Mouse (Mus musculus): Measurements from ENCODE around the gene Lars2. TPM values are rescaled to one million over a fixed set of nuclear protein-coding genes. Genes with fewer than 3 reads are reported as not detected.
"Not testable (repeated sequence)": the region's sequence is repeated elsewhere in the genome, so short reads cannot be mapped to it uniquely, and the experiment has no call there.

Gene Lars2
- total RNA-seq, 2 experiments from 2014 or later = 55.5 to 62.2 TPM

DNA sequence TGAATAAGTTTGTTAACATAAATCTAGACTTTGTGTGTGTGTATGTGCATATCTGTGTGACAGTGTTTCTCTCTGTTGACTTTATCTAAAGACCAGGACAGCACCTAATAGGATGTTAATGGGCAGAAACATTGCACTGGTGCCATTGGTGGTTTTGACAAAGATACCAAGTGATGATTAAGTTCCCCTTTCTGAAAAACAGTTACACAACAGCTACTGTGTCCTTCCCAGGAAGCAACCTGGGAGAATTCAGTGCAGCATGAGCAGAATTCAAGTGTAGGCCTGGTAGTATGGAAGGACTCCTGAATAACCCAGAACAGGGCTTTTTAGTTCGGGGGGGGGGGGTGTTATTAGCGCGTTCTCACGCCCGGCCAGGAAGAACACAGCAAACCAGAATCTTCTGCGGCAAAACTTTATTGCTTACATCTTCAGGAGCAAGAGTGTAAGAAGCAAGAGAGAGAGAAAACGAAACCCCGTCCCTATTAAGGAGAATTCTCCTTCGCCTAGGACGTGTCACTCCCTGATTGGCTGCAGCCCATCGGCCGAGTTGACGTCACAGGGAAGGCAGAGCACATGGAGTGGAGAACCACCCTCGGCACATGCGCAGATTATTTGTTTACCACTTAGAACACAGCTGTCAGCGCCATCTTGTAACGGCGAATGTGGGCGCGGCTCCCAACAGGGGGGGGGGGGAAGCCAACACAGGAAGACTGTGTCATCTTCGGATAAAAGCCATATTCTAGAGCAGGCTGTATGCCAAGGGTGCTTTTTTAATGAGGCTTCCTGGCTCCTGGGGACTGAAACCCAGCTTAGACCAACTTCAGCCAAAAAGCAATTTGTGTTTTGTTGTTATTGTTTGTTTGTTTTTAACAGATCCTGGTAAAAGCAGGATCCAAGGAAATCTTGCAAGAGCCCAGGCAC lies 21.6 kb downstream of the Lars2 start:
- DNase-seq (ENCODE audit: low spot score in 2 of 2) = not testable (repeated sequence)

DNA sequence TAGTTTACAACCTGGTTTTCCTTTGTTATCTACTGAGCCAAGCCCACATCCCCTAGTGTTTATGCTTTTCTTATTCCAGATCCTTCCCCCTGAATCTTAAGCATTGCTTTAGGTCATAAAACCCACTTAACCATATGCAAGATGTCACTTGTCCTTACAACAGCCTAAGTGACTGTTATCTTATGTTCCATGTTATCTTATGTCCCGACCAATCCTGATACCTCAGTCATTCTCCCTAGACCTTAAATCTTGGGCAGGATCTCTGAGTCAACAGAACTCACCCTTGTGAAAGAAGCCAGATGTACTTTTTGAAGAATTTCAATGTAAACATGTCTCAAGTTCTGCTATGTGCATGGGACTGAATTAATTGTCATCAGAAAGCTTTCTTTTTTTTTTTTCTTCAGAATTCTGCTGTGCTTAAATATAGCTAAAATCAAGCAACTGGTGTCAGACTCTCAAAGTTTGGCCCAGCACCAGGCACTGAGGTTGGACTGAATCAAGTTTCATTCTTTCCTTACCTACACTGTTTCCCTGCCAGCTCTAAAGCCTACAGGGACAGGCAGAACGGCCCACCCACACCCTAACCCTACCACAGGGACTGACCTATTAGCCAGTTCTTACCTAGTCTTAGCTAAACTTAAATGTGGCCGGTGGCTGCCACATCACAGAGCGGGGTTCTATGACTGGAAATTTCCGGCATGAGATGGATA lies 24.6 kb downstream of the Lars2 start:
- no peak for DNase-seq (ENCODE audit: low spot score in 2 of 2)

DNA sequence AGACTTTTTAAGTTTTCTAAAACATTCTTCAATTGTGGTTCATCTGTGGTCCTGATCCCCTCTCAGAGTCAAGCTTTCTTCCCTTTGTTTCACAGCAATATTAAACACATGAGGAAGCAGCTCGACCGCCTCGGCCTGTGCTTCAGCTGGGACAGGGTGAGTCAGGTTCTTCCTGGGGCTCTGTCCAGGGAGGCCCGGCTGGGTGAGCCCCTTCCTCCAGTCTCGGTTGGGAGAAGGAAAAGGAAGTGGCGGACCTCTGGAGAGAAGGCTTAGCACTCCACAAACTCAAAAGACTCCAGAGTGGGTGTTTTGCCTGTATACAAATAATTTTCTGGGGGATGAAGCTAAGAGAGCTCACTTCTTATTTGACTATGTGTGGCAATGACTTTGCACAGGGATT lies 28.1 kb downstream of the Lars2 start:
- DNase-seq (ENCODE audit: low spot score in 2 of 2) = no peak

DNA sequence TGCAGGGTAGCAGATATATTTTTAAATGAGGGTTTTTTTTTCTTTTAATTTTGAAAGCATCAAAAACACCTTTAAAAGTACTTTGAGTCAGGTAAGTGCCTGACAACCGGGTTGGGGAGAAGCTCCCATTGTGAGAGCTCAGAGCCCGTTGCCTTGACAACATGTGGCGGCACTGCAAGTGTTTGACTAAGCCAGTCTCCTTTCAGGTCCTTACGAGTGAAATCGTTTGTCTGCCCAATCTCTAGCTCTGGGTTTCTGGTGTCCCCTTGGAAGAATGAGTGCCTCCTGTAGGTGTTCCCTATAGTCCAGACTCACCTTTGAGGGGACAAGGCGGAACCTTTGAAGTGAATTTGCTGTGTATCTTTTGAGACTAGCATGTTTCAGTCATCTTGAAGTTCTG lies 31.0 kb downstream of the Lars2 start:
- DNase-seq (ENCODE audit: low spot score in 2 of 2) = no peak

DNA sequence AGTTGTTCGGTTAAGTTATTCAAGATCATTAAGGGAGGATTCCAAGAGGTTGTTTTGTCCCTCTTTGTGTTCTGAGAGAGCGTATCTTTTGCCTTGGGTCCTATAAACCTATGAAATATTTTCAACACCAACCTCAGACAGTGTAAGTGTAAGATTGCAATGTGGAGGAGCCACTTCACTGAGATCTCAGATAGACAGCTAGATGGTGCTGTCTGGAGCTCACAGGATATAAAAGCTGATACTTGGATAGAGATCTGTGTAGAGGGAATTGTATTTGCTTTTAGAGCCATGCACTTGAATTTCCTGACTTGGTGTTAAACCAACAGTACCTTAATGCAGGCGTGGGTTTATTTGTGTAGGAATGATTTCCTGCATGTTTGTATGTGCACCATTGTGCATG lies 35.5 kb downstream of the Lars2 start:
- no peak for DNase-seq (ENCODE audit: low spot score in 2 of 2)

DNA sequence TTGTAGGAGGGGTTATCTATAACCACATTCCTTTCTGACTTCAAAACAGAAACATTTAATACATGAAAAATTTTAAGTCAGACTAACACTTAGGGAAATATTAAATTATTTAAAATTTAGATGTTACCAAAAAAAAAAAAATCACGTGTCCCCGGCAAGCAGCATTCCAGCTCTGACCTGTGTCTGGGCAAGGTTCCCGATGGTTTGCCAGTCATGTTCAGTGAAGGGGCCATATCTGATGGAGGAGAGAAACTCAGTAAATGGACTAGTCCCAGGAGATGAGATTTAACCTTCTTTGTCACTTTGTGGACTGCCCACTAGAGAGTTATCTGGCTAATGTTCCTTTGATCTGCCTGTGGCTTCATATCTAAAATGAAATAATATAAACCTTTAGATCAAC lies 36.3 kb downstream of the Lars2 start:
- no peak for DNase-seq (ENCODE audit: low spot score in 2 of 2)

DNA sequence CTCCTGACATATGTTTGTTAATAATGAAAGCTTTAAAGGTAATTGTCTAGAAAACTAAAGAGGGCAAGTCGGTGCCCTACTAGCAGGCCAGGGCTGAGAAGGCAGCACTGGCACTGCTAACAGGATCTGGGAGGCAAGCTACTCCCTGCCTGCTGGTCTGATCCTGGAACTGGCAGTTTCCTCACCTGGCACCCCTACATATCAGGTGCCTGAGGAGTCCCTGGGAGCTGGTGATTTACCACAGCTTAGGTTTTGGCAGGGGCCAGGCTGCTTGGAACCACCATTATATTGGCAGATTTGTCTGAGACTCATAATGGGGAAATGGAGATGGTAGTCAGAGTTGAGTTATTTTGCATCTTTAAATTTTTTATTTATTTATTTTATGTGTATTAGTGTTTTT lies 38.5 kb downstream of the Lars2 start:
- DNase-seq (ENCODE audit: low spot score in 2 of 2) = no peak

DNA sequence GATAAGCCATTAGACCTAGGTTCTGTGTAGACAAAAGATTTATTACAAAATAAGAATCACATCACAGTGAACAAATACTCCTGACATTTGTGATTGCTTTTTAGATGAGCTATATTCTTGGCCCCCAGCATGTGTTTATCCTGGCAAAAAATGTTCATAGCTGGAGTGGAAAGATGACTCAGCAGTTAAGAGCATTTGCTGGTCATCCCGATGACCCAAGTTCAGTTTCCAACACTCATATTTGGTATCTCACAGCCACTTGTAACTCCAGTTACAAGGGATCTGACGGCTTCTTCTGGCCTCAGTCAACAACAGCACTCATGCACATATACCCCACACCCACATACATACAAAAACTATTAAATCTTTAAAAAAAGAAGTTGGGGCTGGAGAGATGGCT lies 42.0 kb downstream of the Lars2 start:
- no peak for DNase-seq (ENCODE audit: low spot score in 2 of 2)

DNA sequence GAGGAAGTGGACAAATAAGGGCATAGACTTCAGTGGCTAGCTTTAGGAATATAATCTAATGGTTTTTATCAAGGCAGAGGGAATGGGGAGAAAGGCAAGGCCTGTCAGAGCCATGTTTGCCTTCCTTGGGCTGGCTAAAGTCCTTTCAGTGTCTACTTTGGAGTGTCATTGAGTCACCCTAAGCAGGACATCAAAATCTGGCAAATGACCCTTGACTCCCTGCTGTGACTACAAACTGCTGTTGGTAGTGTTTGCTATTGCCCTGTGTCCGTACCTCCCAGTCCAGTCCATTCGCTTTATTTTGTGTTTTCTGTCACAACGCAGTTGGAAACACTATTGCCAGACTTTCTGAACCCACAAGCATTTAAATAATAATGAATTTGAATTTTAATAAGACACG lies 63.1 kb downstream of the Lars2 start:
- DNase-seq (ENCODE audit: low spot score in 2 of 2) = no peak

DNA sequence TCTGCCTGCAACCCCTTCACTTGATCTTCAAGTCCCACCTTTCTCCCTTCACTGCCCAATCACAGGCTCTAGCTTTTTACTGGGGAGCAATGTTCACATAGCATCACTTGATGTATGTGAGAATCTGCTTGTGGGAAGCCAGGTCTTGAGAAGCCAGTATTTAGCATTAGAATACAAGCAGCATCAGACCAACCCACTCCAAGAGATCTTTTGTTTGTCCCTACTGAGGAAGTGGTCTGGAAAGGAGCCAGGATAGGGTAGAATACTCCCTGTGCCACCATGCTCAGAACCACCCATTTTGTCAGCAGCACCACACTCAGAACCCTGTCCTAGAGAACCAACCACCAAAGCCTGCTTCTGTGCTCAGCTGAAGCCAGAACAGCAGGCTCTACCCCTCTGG lies 64.2 kb downstream of the Lars2 start:
- no peak for DNase-seq (ENCODE audit: low spot score in 2 of 2)

DNA sequence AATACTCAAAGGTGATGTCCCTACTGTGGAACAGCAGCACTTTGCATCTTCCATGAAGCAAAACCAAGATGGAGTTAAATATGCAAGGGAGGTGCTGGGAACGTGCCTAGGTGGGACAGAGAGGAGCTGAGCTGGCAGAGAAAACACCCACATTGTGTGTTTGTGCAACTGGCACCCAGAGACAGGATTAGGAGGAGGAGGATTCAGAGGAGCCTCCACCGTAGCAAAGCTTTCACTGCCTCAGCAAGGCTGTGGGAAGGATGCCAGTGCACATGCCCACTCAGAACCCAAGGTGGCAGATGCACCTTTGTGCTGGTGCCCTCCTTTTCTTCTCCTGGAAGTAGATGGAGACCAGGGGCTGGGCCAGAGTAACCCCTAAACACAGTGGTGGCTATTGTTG lies 71.5 kb downstream of the Lars2 start:
- no peak for DNase-seq (ENCODE audit: low spot score in 2 of 2)

DNA sequence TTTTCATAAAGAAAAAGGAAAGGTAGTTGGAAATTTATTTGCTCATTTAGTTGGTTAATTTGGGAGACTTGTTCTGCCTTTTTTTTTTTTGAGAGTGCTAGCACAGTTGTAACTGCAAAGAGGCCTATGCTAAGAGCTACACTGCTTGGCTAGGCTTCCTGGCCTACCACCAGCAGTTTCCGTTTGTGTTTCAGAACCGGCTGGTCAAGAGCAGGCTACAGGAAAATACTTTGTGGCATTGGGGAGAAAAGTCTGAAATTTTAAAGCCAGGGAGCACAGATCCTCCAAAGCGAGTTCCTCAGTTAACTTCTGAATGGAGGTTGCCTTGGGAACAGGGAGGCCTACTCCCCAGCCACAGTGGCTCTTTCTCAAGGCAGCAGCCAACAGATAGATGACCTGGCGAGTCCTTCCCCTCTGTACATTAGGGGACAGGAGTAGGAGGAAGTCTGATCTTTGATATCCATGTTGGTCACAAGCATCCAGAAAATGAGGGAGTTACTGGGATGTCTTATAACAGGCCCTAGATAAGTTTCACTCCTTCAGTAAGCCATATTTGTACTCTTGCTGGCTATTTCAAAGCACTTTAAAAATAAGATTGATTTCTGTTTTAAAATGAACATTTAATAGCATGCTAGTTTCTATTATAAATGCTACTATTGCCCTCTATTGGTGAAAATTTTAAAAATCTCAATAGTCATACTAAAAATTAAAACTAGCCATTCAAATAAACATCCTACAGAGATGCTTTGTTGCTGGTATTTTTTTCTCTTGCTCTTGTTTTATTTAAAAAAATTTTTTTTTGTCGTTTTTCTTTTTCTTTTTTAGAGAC lies 73.7 kb downstream of the Lars2 start:
- DNase-seq (ENCODE audit: low spot score in 2 of 2) = no peak

DNA sequence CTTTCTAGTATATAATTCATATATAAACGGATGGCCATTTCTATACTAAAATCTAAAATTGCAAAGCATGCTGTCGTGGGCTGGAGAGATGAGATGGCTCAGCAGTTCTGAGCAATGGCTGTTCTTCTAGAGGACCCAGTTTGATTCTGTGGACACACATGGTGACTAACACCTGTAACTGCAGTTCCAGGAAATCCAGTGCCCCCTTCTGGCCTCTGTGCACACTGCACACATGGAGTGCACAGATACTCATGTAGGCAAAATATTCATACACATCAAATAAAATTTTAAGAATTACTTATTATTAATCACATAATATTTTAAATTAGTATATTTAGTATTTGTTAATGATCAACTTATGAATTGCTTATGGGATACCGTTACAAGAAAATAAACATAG lies 80.4 kb downstream of the Lars2 start:
- not testable (repeated sequence) for DNase-seq (ENCODE audit: low spot score in 2 of 2)

DNA sequence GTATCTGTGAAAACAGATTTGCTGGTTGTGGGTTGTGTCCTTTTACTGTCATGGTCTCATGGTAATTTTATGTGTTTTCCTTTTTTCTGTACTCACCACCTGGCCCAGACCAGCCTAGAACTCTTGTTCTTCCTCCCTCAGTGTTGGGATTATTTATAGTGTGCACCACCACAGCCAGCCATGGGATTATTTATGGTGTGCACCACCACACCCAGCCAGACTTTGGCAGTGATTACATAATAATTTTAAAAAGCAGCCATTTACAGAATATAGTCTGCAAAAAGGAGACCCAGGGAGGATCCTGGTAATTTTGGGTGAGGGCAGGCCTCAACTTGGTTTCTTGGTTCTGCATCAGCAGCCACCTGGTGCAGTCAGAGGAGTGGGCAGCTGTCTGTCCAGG lies 81.9 kb downstream of the Lars2 start:
- DNase-seq (ENCODE audit: low spot score in 2 of 2) = no peak

DNA sequence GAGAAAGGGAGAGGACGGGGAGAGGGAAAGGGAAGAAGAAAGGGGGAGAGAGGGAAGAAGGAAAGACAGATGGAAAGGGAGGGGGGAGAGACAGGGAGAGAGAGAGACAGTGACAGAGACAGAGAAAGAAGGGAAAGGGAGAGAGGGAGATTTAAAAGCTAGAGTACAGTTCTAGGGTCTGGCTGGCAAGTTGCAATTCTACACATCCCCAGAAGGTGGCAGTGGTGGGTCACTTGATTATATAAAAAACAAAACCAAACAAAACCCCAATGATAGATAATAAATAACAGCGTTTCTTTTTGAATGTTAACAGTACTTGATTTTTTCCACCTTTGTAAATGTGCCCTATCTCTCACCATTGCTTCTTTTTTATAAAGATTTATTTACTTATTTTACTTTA lies 83.4 kb downstream of the Lars2 start:
- peak; percentile 59 to 69 for DNase-seq (ENCODE audit: low spot score in 2 of 2)

DNA sequence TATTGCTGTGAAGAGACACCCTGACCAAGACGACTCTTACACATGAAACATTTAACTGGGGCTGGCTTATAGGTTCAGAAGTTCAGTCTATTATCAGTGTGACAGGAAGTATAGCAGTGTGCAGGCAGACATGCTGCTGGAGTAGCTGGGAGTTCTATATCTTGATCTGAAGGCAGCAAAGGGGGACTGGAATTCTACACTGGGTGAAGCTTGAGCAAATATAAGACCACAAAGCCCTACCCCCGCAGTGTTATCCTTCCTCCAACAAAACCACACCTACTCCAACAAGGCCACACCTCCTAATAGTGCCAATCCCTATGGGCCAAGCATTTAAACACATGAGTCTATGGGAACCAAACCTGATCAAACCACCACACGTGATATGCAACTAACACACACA lies 85.0 kb downstream of the Lars2 start:
- DNase-seq (ENCODE audit: low spot score in 2 of 2) = no peak

DNA sequence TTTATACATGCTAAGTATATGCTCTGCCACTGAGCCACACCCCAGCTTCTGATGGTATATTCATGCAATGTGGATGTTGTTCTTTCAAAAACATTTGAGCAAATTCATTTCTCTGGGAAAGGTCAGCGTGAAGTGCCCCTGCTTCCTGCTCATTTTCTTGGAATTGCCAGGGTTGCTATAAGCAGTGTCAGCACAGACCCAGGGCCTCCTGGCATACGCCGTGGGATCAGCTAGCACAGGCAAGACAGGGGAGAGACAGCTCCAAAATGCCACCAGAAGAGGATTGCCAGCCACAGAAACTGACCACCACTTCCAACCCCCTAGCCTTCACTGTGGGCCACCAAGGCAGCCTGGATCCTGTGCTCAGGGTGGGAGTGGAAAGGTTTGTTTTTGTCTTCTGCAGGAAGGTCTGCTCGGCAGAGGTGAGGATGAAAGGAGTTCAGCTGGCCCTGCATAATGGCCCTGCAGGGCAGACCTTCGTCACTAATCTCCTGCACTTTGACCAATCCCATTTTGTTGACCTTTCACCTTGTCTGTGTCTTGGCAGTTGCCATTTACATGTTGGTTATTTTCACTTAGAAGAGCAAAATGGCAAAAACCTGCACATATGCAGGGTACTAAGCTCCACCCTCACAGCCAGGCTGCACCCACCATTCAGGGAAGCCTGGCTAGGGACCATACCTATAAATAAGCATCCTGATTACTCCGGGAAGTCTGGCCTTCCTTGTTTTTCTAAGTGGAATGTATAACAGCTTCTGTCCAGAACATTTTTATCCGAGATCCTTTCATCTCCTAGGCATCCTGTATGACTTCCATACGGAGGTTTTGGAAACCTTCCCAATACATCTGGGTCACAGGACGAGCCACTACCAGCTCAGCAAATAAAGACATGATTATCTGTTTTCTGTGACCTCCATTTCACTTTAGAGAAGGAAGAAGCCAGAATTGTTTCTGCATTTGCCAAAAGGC lies 90.2 kb downstream of the Lars2 start:
- DNase-seq (ENCODE audit: low spot score in 2 of 2) = no peak

DNA sequence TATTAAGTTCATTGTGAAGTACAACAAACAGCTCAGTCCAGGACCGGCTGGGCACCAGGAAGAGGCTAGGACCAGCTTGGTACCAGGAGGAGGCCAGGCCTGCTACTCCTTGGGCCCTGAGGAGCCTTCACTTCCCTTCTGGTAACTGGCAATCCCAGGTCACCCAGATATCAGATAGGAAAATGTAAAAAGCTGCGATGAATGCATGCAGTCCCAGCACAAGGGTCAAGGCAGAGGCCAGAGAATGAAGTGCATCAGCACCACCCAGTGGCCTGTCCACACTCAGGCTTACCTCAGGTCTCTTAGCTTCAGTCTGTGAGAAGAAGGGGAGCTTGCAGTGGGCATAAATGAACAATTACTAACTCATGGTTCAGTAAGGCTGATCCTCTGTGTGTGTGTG lies 90.9 kb downstream of the Lars2 start:
- DNase-seq (ENCODE audit: low spot score in 2 of 2) = no peak

DNA sequence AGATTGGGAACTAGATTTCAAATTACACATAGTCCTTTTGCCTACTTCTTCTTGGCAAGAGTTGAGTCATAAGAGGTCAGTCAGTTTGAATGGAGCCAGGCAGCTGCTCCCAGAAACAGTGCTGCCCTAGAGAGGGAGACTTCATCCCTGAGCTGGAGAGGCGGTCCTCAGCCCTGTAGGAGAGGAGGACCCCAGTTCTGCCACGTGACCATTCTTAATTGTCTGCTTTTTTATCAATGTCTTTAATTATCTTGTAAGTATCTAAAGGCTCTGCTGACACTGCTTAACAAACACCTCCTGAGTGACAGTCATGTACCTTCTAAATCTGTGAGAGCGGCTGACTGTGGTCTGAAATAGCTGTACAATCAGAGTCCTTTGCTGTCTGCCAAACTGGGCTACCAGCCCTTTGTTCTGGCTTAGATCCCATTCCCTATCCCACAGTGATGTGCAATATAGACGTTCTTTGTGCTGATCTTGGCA lies 100.5 kb downstream of the Lars2 start:
- DNase-seq (ENCODE audit: low spot score in 2 of 2) = no peak

DNA sequence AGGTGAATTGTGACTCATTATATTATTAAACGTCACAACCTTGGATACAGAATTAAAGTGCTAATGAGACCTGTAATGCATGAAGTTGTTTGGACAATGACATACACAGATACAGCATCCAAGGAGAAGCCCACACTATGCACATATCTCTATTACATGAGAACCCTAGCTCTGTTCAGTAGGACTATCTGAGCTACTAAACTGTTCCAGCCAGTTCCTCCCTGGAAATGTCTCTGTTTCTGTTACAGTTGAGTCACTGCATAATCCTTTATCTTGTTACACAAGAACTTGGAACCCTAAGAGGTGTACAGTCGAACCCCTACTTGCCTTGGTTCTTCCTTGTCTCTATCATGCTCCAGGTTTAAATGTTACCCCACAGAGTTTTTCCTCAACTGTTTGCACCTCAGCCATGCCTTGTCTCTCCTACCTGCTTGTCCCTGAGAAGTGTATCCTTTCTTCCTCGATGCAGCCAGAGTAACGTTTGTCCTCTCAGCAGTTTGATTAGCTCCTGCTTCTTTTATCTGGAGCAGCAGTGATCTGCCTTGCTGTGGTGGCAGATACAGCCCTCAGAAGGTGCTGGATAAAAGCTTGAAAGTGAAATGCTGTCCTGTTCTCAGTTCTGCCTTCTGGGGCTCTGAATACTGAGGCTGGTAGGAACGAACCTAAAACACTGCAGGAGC lies 101.8 kb downstream of the Lars2 start:
- DNase-seq (ENCODE audit: low spot score in 2 of 2) = no peak

Data from adrenal gland, adult 18-20 months (tissue).